Mouse (Mus musculus) liver, postnatal 0 days (tissue): ENCODE measurements around the gene Olfr761.

Source experiments
- CTCF ChIP-seq: sonication (generic); IDR thresholded peaks from 2 replicates; pipeline ENCODE4 v1.5.1; 2016; ENCODE audit warnings: antibody characterized with exemption, low read depth
- EP300 ChIP-seq: IDR thresholded peaks from 2 replicates; pipeline ENCODE4 v1.6.1; 2016; ENCODE audit warnings: antibody characterized with exemption, low read depth, mild to moderate bottlenecking

DNA sequence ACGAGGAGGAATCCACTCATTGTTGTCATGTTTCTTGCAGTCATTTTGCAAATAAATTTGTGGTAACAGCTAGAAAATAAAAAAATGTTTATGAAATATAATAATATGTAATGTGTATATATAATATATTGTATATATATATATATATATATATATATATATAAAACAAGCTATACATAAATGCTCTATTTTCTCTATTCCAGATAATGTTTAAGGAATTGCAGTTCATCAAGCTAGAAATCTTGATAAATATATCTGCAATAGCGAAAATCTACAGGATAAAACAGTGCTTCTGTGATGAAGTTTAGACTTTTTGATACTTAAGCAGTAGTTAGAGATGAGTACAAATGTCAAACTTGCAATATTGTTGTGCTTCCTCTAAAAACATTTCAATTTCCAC is at the start of gene Olfr761:
- TF ChIP-seq CTCF: no peak
- TF ChIP-seq EP300: no peak
